Mouse (Mus musculus) brain, embryonic 14.5 days (tissue): ENCODE measurements at regions not wholly inside any gene's neighbourhood (a gene's known extent, or its start where the extent isn't known, plus 50 kb on each side); places are given as distances from the start of the nearest gene placed in this dataset.

Experiments
- CTCF ChIP-seq: fragments of 200-500 bp; IDR thresholded peaks from 2 replicates; pipeline ENCODE4 v1.5.1; 2012; ENCODE audit warnings: inconsistent platforms, mild to moderate bottlenecking, moderate library complexity, borderline replicate concordance; ENCODE audit not compliant: insufficient read depth, insufficient read length; ENCODE audit errors: extremely low read depth
- POLR2A ChIP-seq: fragments of 200-500 bp; IDR thresholded peaks from 2 replicates; pipeline ENCODE4 v1.6.1; 2012; ENCODE audit warnings: mild to moderate bottlenecking, inconsistent platforms, borderline replicate concordance; ENCODE audit not compliant: poor library complexity, insufficient read depth, insufficient read length, severe bottlenecking; ENCODE audit errors: extremely low read depth

DNA sequence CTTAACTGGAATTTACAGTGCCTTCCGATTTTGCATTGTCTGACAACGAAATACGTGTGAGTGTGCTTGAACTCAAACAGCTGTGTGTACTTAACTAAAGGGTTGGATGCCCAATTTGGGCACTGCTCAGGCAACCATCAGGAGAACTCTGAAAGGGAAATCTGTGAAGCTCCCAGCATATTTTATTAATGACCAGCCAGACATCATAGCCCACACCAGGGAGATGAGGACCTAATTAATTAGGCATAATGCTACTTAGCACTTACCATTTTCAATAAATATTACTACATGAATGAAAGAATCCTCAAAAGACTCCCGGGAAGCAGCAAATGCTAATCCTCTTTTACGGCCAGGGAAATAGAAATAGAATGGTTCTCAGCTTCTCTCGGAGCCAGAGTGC is 82.2 kb upstream of the Sox5 start:
- TF ChIP-seq POLR2A (no peak), CTCF (no peak)
